Mouse (Mus musculus): ENCODE measurements around the gene Fam71e1.

The Fam71e1 gene

DNA sequence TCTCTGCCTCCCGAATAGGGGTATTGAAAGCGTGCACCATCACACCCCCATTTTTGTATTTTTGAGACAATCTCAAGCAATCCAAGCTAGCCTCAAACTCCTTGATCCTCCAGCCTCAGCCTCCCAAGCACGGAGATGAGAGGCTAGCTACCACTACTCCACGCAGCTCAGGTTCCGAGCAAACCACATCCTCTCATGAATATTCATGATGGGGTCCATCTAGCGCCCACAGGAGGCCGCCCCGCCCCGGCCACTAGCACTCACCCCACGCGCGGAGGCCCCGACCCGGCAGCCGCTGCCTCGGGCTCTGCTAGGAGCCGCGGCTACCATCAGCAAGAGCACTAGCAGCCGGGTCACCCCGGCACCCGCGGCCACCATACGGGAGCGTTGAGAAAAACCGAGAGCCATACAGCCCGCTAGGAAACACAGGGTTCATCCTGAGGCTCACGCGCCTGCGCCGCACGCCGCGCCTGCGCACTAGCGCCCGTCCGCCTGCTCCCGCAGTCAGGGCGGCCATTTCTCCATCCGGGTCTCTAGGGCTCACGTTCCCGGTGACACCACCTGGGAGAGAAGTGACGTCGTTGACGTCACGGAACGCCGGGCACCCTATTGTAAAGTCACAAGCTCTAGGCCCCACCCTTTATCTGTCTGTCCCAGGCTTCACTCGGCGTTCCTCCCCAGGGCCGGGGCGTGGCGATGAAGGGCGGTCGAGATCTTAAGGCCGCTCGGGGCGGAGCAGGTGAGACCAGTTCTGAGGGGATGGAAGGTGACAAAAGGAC is at the start of gene Fam71e1, which contains the start of gene Emc10:
Gene Fam71e1, plus strand, starts transcription at position 590 of the 779 bp plus-strand sequence.
Gene Emc10, minus strand, starts transcription at position 538 of the 779 bp plus-strand sequence.
- peak; percentile 98 for DNase-seq (ENCODE audit: low read depth, low spot score)

DNA sequence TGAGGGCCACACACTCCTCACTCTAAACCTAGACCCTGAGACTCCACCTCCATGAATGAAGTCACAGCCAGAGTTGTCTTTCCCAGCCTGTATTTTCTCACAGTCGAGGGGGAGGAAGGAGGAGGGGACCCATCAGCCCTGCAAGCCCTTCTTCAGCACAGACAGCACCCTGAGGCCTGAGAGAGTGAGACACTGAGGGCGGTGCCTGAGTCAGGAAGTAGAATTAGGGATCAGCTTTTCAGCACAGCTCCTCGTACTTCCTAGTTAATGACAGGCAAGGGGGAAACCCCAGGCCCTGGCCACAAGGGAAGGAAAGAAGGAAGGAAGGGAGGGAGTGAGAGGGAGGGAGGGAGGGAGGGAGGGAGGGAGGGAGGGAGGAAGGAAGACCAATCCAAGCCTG is 43.1 kb upstream of the Fam71e1 start:
- DNase-seq (ENCODE audit: low read depth, low spot score) = no peak

DNA sequence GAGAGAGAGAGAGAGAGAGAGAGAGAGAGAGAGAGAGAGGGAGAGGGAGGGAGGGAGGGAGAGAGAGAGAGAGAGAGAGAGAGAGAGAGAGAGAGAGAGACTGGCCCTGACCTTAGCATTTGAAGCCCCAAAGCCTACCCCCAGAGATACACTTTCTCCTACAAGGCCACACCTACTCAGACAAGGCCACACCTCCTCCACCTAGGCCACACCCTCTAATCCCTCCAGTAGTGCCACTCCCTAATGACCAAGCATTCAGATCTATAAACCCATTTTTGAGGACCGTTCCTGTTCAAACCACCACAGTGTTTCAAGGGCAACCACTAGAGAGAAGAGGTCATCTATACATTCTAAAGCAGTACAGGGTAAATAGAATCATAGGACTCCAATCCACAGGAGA is 40.1 kb upstream of the Fam71e1 start:
- no peak for DNase-seq (ENCODE audit: low read depth, low spot score)

DNA sequence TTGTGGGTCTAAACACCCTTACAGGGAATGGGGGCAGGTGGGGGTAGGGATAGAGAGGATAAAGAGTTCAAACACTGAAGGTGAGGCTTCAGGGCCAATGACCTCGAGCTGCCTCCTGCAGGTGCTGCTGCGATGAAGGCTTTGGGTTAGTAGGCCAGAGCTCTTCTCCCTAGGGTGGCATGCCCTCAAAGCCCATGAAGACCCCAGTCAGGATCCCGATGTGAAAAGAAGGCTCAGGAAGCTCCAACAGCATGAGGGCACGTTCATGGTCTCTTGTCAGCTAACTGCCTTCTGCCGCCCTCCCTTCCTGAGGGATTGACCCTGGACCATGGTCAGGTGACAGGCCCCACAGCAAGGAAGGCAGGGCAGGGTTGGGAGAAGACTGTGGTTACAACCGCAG is 36.3 kb upstream of the Fam71e1 start:
- no peak for DNase-seq (ENCODE audit: low read depth, low spot score)

DNA sequence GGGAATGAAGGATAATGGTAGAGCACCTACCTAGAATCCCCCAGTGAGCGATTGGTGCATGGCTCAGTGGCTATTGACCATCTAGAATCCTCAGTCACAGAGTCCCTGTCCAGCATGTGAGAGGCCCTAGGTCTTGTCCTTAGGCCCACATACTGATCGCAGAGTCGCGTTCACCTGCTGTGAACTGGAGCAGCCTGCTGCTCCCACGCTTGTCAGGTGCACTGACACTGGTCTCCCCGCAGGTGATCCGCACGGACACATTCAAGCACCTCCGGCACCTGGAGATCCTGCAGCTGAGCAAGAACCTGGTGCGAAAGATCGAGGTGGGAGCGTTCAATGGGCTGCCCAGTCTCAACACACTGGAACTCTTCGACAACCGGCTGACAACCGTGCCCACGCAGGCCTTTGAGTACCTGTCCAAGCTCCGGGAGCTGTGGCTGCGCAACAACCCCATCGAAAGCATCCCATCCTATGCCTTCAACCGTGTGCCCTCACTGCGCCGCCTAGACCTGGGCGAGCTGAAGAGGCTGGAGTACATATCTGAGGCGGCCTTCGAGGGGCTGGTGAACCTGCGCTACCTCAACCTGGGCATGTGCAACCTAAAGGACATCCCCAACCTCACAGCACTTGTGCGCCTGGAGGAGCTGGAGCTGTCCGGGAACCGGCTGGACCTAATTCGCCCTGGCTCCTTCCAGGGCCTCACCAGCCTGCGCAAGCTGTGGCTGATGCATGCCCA is 35.4 kb upstream of the Fam71e1 start:
- no peak for DNase-seq (ENCODE audit: low read depth, low spot score)

DNA sequence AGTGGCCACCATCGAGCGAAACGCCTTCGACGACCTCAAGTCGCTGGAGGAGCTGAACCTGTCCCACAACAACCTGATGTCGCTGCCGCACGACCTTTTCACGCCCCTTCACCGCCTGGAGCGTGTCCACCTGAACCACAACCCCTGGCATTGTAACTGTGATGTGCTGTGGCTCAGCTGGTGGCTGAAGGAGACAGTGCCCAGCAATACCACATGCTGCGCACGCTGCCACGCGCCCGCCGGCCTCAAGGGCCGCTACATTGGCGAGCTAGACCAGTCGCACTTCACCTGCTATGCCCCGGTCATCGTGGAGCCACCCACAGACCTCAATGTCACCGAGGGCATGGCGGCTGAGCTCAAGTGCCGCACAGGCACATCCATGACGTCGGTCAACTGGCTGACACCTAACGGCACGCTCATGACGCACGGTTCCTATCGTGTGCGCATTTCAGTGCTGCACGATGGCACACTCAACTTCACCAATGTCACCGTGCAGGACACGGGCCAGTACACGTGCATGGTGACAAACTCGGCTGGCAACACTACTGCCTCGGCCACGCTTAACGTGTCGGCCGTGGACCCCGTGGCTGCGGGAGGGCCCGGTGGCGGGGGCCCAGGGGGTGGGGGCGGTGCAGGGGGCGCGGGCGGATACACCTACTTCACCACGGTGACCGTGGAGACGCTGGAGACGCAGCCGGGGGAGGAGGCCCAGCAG is 34.7 kb upstream of the Fam71e1 start:
- DNase-seq (ENCODE audit: low read depth, low spot score) = no peak

DNA sequence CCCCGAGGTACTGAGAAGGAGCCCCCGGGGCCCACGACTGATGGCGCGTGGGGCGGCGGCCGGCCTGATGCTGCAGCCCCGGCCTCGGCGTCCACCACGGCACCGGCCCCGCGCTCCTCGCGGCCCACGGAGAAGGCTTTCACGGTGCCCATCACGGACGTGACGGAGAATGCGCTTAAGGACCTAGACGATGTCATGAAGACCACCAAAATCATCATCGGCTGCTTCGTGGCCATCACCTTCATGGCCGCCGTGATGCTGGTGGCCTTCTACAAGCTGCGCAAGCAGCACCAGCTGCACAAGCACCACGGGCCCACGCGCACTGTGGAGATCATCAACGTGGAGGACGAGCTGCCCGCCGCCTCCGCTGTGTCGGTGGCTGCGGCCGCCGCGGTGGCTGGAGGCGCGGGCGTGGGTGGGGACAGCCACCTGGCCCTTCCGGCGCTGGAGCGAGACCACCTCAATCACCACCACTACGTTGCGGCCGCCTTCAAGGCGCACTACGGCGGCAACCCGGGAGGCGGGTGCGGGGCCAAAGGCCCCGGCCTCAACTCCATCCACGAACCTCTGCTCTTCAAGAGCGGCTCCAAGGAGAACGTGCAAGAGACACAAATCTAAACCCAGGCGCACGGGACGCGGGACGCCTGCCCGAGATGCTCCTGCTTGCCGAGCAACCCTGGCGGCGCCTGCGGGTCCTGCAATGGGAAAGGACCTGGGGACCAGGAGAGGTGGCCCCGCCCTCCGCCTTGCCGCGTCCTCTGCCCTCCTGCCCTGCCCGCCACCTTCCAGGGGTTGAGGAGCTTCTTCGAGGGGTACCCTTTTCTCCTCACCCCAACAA is 33.9 kb upstream of the Fam71e1 start:
- DNase-seq (ENCODE audit: low read depth, low spot score) = no peak

DNA sequence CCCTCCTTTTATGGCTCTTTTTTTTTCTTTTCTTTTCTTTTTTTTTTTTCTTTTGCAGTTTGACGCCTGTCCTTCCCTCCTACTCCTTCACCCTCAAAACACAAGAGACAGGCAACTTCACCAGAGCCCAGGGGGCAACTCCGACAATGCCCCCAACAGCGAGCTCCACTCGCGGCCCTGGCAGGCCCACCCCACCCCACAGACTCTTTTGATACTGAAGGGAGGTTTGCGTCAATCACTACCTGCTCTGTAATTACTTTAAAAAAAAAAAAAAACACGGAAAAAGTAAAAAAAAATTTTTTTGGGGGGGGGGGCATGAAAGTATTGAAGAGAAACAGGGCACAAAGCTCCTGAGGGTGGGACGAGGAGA is 33.3 kb upstream of the Fam71e1 start:
- DNase-seq (ENCODE audit: low read depth, low spot score) = no peak

DNA sequence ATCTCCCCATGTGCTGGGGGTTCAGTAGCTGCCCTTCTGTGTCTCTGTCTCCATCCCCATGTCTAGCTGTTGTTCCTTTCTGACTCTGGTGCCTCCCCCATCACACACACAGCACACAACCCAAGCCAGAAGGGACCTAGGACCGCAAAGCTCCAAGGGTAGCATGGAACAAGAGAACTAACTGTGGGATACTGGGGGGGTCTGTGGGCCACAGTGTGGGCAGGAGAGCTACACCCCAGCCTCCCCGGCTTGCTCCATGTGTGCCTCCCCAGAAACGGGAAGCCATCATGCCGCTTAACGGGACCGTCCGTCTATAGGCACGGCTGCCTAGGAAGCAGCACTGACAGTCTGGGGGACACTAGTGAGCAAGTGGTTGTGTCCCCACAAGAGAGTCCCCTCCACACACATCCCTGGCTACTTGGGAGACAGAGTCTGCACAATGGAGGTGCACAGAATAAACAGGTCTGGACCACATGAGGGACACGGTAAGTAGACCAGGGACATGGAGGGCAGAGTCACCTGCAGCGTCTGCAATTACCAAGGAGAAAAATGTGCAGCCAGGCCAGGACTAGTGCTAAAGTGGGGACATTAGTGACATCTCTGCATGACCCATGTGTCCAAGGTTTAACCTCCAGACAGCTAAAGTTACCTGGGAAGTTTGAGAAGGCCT is 32.7 kb upstream of the Fam71e1 start:
- no peak for DNase-seq (ENCODE audit: low read depth, low spot score)

DNA sequence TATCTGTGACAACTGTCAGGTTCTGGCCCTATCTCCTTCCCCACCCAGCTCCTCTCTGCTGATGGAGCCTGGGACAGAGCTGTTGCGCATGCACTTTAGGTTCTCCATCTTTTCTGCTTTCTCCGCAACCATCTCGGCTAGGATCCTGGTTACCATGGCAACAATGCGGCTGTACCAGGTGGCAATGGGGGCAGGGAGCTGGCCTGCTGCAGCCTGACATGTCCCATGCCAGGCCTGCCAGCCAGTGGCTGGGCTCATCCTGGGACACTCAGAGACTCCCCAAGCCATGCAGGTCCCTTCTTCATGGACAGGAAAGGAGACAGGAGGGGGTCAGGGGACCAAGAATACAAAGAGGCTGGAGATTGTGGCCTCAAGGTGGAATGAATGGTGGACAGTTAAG is 31.9 kb upstream of the Fam71e1 start:
- no peak for DNase-seq (ENCODE audit: low read depth, low spot score)

DNA sequence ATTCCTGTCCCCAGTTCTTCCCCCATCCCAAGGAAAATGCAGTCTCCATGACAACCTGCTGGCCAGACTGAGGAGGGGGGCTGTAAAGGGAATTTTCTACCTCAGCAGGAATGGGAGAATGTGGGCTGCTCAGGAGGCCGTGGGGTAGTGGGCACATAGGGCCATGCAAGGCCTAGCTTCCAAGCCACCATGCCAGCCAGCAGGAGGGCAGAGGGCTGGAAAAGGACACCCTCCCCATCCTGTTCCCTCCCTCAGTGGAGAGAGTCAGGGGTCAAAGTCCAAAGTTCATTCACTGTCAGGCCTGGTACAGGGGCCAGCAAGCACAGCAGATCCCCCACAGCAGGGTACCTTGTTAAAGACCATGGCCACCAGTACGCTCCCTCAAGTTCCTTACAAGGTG is 31.3 kb upstream of the Fam71e1 start, which contains the start of gene Aspdh:
Gene Aspdh, plus strand, starts transcription at position 281 of the 400 bp plus-strand sequence.
- DNase-seq (ENCODE audit: low read depth, low spot score) = no peak

DNA sequence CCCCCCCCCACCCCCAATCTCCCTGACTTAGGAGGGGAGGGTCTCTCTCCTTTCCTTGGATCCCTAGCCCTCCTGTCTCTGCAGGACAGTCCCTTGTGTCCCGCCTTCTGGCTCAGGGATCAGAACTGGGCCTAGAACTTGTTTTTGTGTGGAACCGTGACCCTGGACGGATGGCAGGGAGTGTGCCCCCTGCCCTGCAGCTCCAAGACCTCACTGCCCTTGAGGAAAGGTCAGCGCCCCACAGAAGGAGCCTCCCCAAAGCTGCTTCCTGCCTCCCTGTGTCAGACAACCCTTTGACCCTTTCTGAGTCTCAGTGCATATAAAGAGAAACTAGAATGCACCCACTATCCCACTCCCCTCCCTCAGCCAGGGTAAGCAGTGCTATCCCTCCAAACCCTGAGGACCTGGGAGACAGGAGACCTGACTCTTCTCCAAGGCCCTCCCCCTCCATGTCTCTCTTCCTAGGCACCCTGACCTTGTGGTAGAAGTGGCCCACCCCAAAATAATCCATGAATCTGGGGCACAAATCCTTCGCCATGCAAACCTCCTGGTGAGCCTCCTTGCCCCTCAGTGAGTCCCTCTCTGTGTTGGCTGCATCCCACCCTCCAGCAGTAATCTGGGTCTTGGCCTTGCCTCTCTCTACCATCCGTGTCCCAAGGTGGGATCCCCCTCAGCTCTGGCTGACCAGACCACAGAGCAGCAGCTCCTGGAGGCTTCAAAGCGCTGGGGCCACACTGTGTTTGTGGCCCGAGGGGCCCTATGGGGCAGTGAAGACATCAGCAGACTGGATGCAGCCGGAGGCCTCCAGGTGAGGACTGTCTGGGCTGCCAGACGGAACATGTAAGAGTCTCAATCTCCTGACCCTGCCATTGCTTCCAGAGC is 30.1 kb upstream of the Fam71e1 start:
- no peak for DNase-seq (ENCODE audit: low read depth, low spot score)

DNA sequence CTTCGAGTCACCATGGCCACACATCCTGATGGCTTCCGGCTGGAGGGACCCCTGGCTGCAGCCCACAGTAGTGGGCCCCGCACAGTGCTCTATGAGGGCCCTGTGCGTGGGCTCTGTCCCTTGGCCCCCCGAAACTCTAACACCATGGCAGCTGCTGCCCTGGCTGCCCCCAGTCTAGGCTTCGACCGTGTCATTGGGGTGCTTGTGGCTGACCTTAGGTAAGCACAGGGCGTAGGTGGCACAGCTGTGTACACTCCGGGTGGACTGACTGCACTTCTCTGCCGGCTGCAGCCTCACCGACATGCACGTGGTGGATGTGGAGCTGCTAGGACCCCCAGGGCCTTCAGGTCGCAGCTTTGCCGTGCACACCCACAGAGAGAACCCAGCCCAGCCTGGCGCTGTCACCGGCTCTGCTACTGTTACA is 29.5 kb upstream of the Fam71e1 start:
- DNase-seq (ENCODE audit: low read depth, low spot score) = no peak

DNA sequence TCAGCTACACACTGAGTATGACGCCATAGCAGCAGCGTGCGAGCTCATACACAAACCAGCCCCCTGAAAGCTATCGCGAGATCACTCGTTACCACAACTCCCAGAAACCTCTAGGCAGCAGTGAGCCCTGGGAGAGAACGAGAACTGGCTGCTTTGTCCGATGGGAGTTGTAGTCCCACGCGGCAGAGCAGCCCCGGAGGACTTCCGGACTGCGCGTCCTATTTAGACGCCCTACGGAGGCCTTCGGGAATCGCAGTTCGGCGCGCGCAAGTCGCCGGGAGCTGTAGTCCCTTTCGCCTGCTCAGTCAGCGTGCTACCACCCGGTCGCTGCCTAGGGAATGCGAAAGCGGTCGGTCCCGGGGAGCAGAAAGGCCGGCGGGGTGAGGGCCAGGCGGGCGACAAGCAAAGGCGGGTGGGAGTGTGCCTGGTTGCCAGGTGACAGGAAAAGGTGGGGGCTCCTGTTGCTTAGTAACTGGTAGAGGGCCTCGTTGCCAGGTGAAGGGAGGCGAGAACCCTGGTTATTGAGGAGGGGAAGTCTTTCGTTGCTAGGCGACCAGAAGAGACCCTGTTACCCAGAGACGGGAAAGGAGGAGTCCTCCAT is 28.5 kb upstream of the Fam71e1 start, which contains the start of gene Josd2:
Gene Josd2, plus strand, starts transcription at position 170 of the 601 bp plus-strand sequence.
- DNase-seq (ENCODE audit: low read depth, low spot score) = peak; percentile 99

DNA sequence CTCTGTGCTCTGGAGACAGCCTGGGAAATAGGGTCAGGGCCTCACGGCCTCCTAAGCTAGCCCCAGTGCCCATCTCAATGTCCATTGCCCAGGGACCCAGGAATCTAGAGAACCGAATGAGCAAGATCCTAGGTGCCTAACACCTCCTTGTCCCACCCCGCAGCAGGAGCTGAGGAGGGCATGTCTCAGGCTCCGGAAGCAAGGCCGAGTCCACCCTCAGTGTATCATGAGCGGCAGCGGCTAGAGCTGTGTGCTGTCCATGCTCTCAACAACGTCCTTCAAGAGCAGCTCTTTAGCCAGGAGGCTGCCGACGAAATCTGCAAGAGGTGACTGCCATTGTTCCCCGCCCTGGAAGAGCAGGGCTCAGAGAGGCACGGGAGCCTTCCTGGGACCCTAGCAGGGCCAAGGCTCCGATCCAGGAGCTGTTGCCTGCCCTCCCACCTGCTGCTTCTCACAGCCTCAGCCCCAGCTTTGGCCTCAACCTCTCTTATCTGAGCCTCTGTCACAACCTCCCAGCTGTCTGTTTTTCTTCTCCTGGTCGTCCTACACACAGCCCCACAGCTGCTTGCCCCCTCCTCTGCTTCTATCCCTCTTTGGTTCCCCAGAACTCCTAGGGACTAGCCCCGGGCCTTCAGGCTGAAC is 27.6 kb upstream of the Fam71e1 start:
- DNase-seq (ENCODE audit: low read depth, low spot score) = no peak

DNA sequence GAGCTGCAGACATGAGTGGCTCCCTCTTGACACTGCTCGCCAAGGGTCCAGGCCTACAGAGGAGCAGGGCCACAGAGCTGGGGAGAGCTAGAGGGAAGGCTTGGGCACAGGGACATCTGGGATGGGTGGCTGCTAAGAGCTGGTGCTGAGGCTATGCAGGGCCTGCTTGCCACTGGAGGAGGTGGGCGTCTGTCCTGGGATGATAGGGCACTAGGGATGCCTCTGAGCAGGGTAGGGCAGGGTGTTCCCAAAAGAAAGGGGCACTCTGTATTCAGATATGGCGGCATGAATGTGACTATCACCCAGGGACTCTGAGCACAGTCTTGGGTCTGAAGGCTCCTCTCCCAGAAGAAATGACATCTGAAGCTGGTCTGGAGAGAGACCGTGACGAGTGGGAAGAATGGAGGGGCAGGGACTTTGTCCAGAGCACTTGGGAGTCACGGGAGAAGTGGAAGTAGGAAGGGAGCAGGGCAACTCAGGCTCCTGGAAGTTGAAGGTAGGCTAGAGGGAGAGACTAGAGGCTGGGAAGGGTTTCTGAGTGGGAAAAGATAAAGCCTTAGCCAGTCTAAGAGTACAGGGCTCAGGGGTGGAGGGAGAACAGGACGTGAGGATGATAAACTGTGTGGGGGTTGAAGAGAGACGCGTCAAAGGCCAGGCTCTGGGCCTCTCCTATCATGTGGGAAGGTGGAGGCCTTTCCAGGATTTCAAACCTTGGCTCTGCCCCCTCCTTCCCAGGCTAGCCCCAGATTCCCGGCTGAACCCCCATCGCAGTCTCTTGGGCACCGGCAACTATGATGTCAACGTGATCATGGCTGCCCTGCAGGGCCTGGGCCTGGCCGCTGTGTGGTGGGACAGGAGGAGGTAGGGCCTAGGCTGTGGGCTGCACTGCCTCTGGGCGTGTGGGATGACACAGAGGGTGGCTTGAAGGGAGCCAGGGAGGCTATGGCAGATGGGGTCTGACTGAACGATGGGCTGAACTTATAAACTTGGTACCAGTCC is 26.4 kb upstream of the Fam71e1 start:
- DNase-seq (ENCODE audit: low read depth, low spot score) = no peak

Data from skeletal muscle tissue, adult 2 months (tissue).